Mouse (Mus musculus) heart, embryonic 10.5 days (tissue): Measurements from ENCODE around the gene Olfr514. TPM values are rescaled to one million over a fixed set of nuclear protein-coding genes. Genes with fewer than 3 reads are reported as not detected.
"Not testable (repeated sequence)": the region's sequence is repeated elsewhere in the genome, so short reads cannot be mapped to it uniquely, and the experiment has no call there.

Experiments
- DNase-seq: peaks from one replicate; pipeline ENCODE4 v3.0.0-alpha.2; 2017; ENCODE audit warnings: low spot score
- H3K27ac ChIP-seq: fragments of 300-500 bp; sonication (generic); 2 replicates; pipeline ENCODE4 v1.5.1; 2016; ENCODE audit warnings: mild to moderate bottlenecking
- H3K27me3 ChIP-seq: fragments of 300-500 bp; sonication (generic); 2 replicates; pipeline ENCODE4 v1.6.1; 2016; ENCODE audit warnings: mild to moderate bottlenecking; ENCODE audit not compliant: poor library complexity, insufficient read depth, severe bottlenecking
- H3K36me3 ChIP-seq: fragments of 300-500 bp; sonication (generic); 2 replicates; pipeline ENCODE4 v1.6.1; 2016; ENCODE audit warnings: mild to moderate bottlenecking, moderate library complexity
- H3K4me1 ChIP-seq: fragments of 300-500 bp; sonication (generic); 2 replicates; pipeline ENCODE4 v1.6.1; 2016; ENCODE audit warnings: mild to moderate bottlenecking
- H3K4me3 ChIP-seq: fragments of 300-500 bp; sonication (generic); 2 replicates; pipeline ENCODE4 v1.5.1; 2016; ENCODE audit warnings: mild to moderate bottlenecking, moderate library complexity
- H3K9me3 ChIP-seq: fragments of 300-500 bp; sonication (generic); 2 replicates; pipeline ENCODE4 v1.6.1; 2016; ENCODE audit warnings: mild to moderate bottlenecking, moderate library complexity
- WGBS: fragments of 180-500 bp; shearing (Covaris S2); methylation state at CpG from one replicate; pipeline ENCODE4 v1.1.7; 2016; 5-methylcytosine and 5-hydroxymethylcytosine counted together
- polyA plus RNA-seq: library from polyadenylated mRNA; unstranded; fragments of >200 nt; fragmentation: Nextera tagmentation; extraction: Ambion mirVana; gene quantifications from 2 replicates; pipeline ENCODE4 v1.2.1, GENCODE M21; 2016

Gene Olfr514
- not detected in 2 replicates for polyA plus RNA-seq

GRCm38 (mm10) chr7:108825897-108826296 is at the start of gene Olfr514:
TSS of gene Olfr514 (minus strand) at chr7:108825997.
- no peak within 1 kb of the TSS for H3K4me3 ChIP-seq
- no peaks in the 10 kb centered on the region for H3K27me3 ChIP-seq
- no peaks in the 10 kb centered on the region for H3K9me3 ChIP-seq
- H3K4me1 ChIP-seq, result no peaks in the 10 kb centered on the region
- H3K36me3 ChIP-seq, result no peaks in the 10 kb centered on the region
- no peak for DNase-seq
- H3K27ac ChIP-seq, result no peak within 1 kb of the TSS

- WGBS, result 56% methylated on average over 2 of the region's 2 CpGs
- no peaks in the 10 kb centered on the region for H3K9me3 ChIP-seq
- no peak within 1 kb of the TSS for H3K27ac ChIP-seq
- H3K27me3 ChIP-seq, result no peaks in the 10 kb centered on the region
- DNase-seq, result no peak
- H3K4me3 ChIP-seq, result no peak within 1 kb of the TSS
- no peaks in the 10 kb centered on the region for H3K4me1 ChIP-seq
- no peaks in the 10 kb centered on the region for H3K36me3 ChIP-seq
These were observed 46.5 kb upstream of the Olfr514 start, which contains the start of gene Olfr517 for GRCm38 (mm10) chr7:108872279-108872678. TSS of gene Olfr517 (minus strand) at chr7:108872379.

- no peak within 1 kb of the TSS for H3K4me3 ChIP-seq
- DNase-seq, result no peak
- WGBS, result 84% methylated on average over 2 of the region's 2 CpGs
These were observed 24.6 kb upstream of the Olfr514 start, which contains the start of gene Olfr516 for GRCm38 (mm10) chr7:108850429-108850828. TSS of gene Olfr516 (minus strand) at chr7:108850529.

GRCm38 (mm10) chr7:108814593-108815215 is 11.1 kb downstream of the Olfr514 start:
- DNase-seq, H3K9me3 ChIP-seq, H3K4me1 ChIP-seq, H3K4me3 ChIP-seq, H3K27me3 ChIP-seq, H3K36me3 ChIP-seq, H3K27ac ChIP-seq: not testable (repeated sequence)
- 49% methylated on average over 5 of the region's 5 CpGs for WGBS

More at GRCm38 (mm10) chr7:108850429-108850828, 24.6 kb upstream of the Olfr514 start, which contains the start of gene Olfr516:
- Histone ChIP-seq H3K27ac (no peak within 1 kb of the TSS), H3K4me1 (no peaks in the 10 kb centered on the region), H3K27me3 (no peaks in the 10 kb centered on the region), H3K9me3 (no peaks in the 10 kb centered on the region), H3K36me3 (no peaks in the 10 kb centered on the region)

- 53% methylated on average over 1 of the region's 1 CpGs for WGBS
- H3K9me3 ChIP-seq, result no peaks in the 10 kb centered on the region
- no peaks in the 10 kb centered on the region for H3K27me3 ChIP-seq
- no peaks in the 10 kb centered on the region for H3K36me3 ChIP-seq
- no peak overlapping the region for H3K27ac ChIP-seq
- H3K4me1 ChIP-seq, result no peaks in the 10 kb centered on the region
- H3K4me3 ChIP-seq, result no peak overlapping the region
- no peak for DNase-seq
These were observed 28.4 kb downstream of the Olfr514 start for GRCm38 (mm10) chr7:108797205-108797933.

Other genes with a start within 250 kb of the Olfr514 start
- gene Olfr506, start 215.2 kb downstream of the Olfr514 start, polyA plus RNA-seq, result not detected in 2 replicates
- gene Olfr507, start 204.2 kb downstream of the Olfr514 start, polyA plus RNA-seq, result not detected in 2 replicates
- gene Olfr508, start 196.0 kb downstream of the Olfr514 start, polyA plus RNA-seq, result not detected in 2 replicates
- gene Olfr509, start 174.1 kb downstream of the Olfr514 start, polyA plus RNA-seq, result not detected in 2 replicates
- gene Olfr510, start 159.6 kb downstream of the Olfr514 start, polyA plus RNA-seq, result not detected in 2 replicates
- not detected in 2 replicates for gene Olfr512, start 112.7 kb downstream of the Olfr514 start, polyA plus RNA-seq
- not detected in 2 replicates for gene Olfr513, start 75.0 kb downstream of the Olfr514 start, polyA plus RNA-seq
- gene Olfr516, start 24.5 kb upstream of the Olfr514 start, polyA plus RNA-seq, result not detected in 2 replicates
- not detected in 2 replicates for gene Olfr517, start 46.4 kb upstream of the Olfr514 start, polyA plus RNA-seq
- gene Olfr518, start 59.0 kb upstream of the Olfr514 start, polyA plus RNA-seq, result not detected in 2 replicates
- not detected in 2 replicates for gene Olfr519, start 68.4 kb upstream of the Olfr514 start, polyA plus RNA-seq
- 1.9 and 3.8 TPM in 2 replicates for gene Nlrp10, start 104.2 kb upstream of the Olfr514 start, polyA plus RNA-seq
- 49.3 and 61.1 TPM in 2 replicates for gene Eif3f, start 108.4 kb upstream of the Olfr514 start, polyA plus RNA-seq
- 0.25 and 0.88 TPM in 2 replicates for gene Tub, start 124.3 kb upstream of the Olfr514 start, polyA plus RNA-seq